Mouse (Mus musculus): ENCODE measurements around the gene Prss33. TPM values are rescaled to one million over a fixed set of nuclear protein-coding genes. Genes with fewer than 3 reads are reported as not detected.

Gene Prss33
- polyA plus RNA-seq, 2 experiments = 0.14 TPM; not detected in 1

GRCm38 (mm10) chr17:23791079-23791357 lies 44.8 kb downstream of the Prss33 start:
- H3K4me2 ChIP-seq (replicated peaks; ENCODE audit: low read depth, low read length, severe bottlenecking) = peak overlapping the region; percentile 70
- H3K27ac ChIP-seq (replicated peaks; ENCODE audit: low read depth, low read length) = peak overlapping the region; percentile 89
- 48% methylated on average over 2 of the region's 2 CpGs for WGBS
- TF ChIP-seq POLR2A (IDR thresholded peaks at IDR 0.05; ENCODE audit: borderline replicate concordance, extremely low read depth, insufficient read depth, insufficient read length) = no peak
- H3K27me3 ChIP-seq (ENCODE audit: control insufficient read depth, insufficient read depth, low read length) = no peaks in the 10 kb centered on the region
- no peak for ATAC-seq (ENCODE audit: low FRiP score, low read depth)
- peaks cover 18% of the 10 kb centered on the region for H3K4me1 ChIP-seq (ENCODE audit: control insufficient read depth, insufficient read depth, low read length)
- peaks cover 5% of the 10 kb centered on the region; the same call in 1 of the 2 replicates for H3K36me3 ChIP-seq (ENCODE audit: control insufficient read depth, insufficient read depth, low read length)
- H3K9ac ChIP-seq (ENCODE audit: low read depth, low read length, severe bottlenecking) = peak overlapping the region; percentile 87
- peak overlapping the region; percentile 45 for H3K4me3 ChIP-seq (replicated peaks; ENCODE audit: low read length)
- no peaks in the 10 kb centered on the region for H3K9me3 ChIP-seq (ENCODE audit: control insufficient read depth, low read length)
- no peak for DNase-seq (ENCODE audit: low spot score)

- WGBS = under 1% methylated on average over 29 of the region's 29 CpGs
- H3K27ac ChIP-seq (replicated peaks; ENCODE audit: low read depth, low read length) = peak within 1 kb of the TSS; percentile 89
- peak within 1 kb of the TSS; percentile 70 for H3K4me2 ChIP-seq (replicated peaks; ENCODE audit: low read depth, low read length, severe bottlenecking)
- no peaks in the 10 kb centered on the region for H3K27me3 ChIP-seq (ENCODE audit: control insufficient read depth, insufficient read depth, low read length)
- H3K4me1 ChIP-seq (ENCODE audit: control insufficient read depth, insufficient read depth, low read length) = peaks cover 18% of the 10 kb centered on the region
- ATAC-seq (ENCODE audit: low FRiP score, low read depth) (peak; percentile 70), DNase-seq (ENCODE audit: low spot score) (peak; percentile 56)
- peak within 1 kb of the TSS; percentile 87 for H3K9ac ChIP-seq (ENCODE audit: low read depth, low read length, severe bottlenecking)
- H3K9me3 ChIP-seq (ENCODE audit: control insufficient read depth, low read length) = no peaks in the 10 kb centered on the region
- H3K4me3 ChIP-seq (replicated peaks; ENCODE audit: low read length) = peak within 1 kb of the TSS; percentile 45
- peak; percentile 82; the same call in 1 of the 2 replicates for TF ChIP-seq POLR2A (IDR thresholded peaks at IDR 0.05; ENCODE audit: borderline replicate concordance, extremely low read depth, insufficient read depth, insufficient read length)
- peaks cover 5% of the 10 kb centered on the region; the same call in 1 of the 2 replicates for H3K36me3 ChIP-seq (ENCODE audit: control insufficient read depth, insufficient read depth, low read length)
Measured at GRCm38 (mm10) chr17:23790269-23791078, 45.4 kb downstream of the Prss33 start, which contains the start of gene Srrm2. Gene Srrm2 (plus strand): TSS chr17:23790532.

GRCm38 (mm10) chr17:23789749-23790268 lies 46.0 kb downstream of the Prss33 start:
- Histone ChIP-seq H3K27ac (replicated peaks; ENCODE audit: low read depth, low read length) (peak overlapping the region; percentile 89), H3K27me3 (ENCODE audit: control insufficient read depth, insufficient read depth, low read length) (no peaks in the 10 kb centered on the region), H3K9ac (ENCODE audit: low read depth, low read length, severe bottlenecking) (peak overlapping the region; percentile 87), H3K4me2 (replicated peaks; ENCODE audit: low read depth, low read length, severe bottlenecking) (peak overlapping the region; percentile 70), H3K36me3 (ENCODE audit: control insufficient read depth, insufficient read depth, low read length) (peaks cover 5% of the 10 kb centered on the region; the same call in 1 of the 2 replicates), H3K4me1 (ENCODE audit: control insufficient read depth, insufficient read depth, low read length) (peaks cover 21% of the 10 kb centered on the region), H3K9me3 (ENCODE audit: control insufficient read depth, low read length) (no peaks in the 10 kb centered on the region), H3K4me3 (replicated peaks; ENCODE audit: low read length) (peak overlapping the region; percentile 45)
- 18% methylated on average over 8 of the region's 8 CpGs for WGBS
- no peak for DNase-seq (ENCODE audit: low spot score)
- no peak for TF ChIP-seq POLR2A (IDR thresholded peaks at IDR 0.05; ENCODE audit: borderline replicate concordance, extremely low read depth, insufficient read depth, insufficient read length)
- ATAC-seq (ENCODE audit: low FRiP score, low read depth) = no peak

GRCm38 (mm10) chr17:23788973-23789372 lies 46.9 kb downstream of the Prss33 start:
- ATAC-seq (ENCODE audit: low FRiP score, low read depth) = no peak
- peaks cover 4% of the 10 kb centered on the region; the same call in 1 of the 2 replicates for H3K36me3 ChIP-seq (ENCODE audit: control insufficient read depth, insufficient read depth, low read length)
- no peak overlapping the region for H3K4me2 ChIP-seq (replicated peaks; ENCODE audit: low read depth, low read length, severe bottlenecking)
- H3K4me3 ChIP-seq (replicated peaks; ENCODE audit: low read length) = no peak overlapping the region
- no peak for DNase-seq (ENCODE audit: low spot score)
- no peak overlapping the region for H3K27ac ChIP-seq (replicated peaks; ENCODE audit: low read depth, low read length)
- WGBS = 89% methylated on average over 4 of the region's 4 CpGs
- H3K9ac ChIP-seq (ENCODE audit: low read depth, low read length, severe bottlenecking) = no peak overlapping the region
- no peak for TF ChIP-seq POLR2A (IDR thresholded peaks at IDR 0.05; ENCODE audit: borderline replicate concordance, extremely low read depth, insufficient read depth, insufficient read length)
- peaks cover 21% of the 10 kb centered on the region for H3K4me1 ChIP-seq (ENCODE audit: control insufficient read depth, insufficient read depth, low read length)
- no peaks in the 10 kb centered on the region for H3K27me3 ChIP-seq (ENCODE audit: control insufficient read depth, insufficient read depth, low read length)
- H3K9me3 ChIP-seq (ENCODE audit: control insufficient read depth, low read length) = no peaks in the 10 kb centered on the region

- H3K27ac ChIP-seq (replicated peaks; ENCODE audit: low read depth, low read length) = 0 out of 2 replicates have a peak overlapping the region, but pooled peaks have one; percentile 33
- 0 out of 2 replicates have a peak overlapping the region, but pooled peaks have one; percentile 75 for H3K9ac ChIP-seq (ENCODE audit: low read depth, low read length, severe bottlenecking)
- peak overlapping the region; percentile 67 for H3K4me3 ChIP-seq (replicated peaks; ENCODE audit: low read length)
Measured at GRCm38 (mm10) chr17:23786510-23786931, 49.3 kb downstream of the Prss33 start.

More at GRCm38 (mm10) chr17:23786510-23786931, 49.3 kb downstream of the Prss33 start:
- H3K4me1 ChIP-seq (ENCODE audit: control insufficient read depth, insufficient read depth, low read length) = peaks cover 21% of the 10 kb centered on the region
- H3K4me2 ChIP-seq (replicated peaks; ENCODE audit: low read depth, low read length, severe bottlenecking) = peak overlapping the region; percentile 78
- H3K9me3 ChIP-seq (ENCODE audit: control insufficient read depth, low read length) = no peaks in the 10 kb centered on the region
- TF ChIP-seq POLR2A (IDR thresholded peaks at IDR 0.05; ENCODE audit: borderline replicate concordance, extremely low read depth, insufficient read depth, insufficient read length) = no peak
- H3K36me3 ChIP-seq (ENCODE audit: control insufficient read depth, insufficient read depth, low read length) = no peaks in the 10 kb centered on the region
- no peaks in the 10 kb centered on the region for H3K27me3 ChIP-seq (ENCODE audit: control insufficient read depth, insufficient read depth, low read length)
- ATAC-seq (ENCODE audit: low FRiP score, low read depth) (no peak), DNase-seq (ENCODE audit: low spot score) (peak; percentile 25)
- WGBS = 18% methylated on average over 13 of the region's 13 CpGs

Measured in limb, embryonic 14.5 days (tissue).